Mouse (Mus musculus): ENCODE data around the gene Prss23. TPM values are rescaled to one million over a fixed set of nuclear protein-coding genes. Genes with fewer than 3 reads are reported as not detected.
A peak's percentile ranks its signal among the peaks of the same experiment; 100 is the strongest.

Gene Prss23
- total and polyA plus RNA-seq, 2 experiments, result 5.5 to 6.0 TPM

GRCm38 (mm10) chr7:89483769-89484568 is 43.0 kb downstream of the Prss23 start:
- no peak overlapping the region for H3K27ac ChIP-seq (replicated peaks; ENCODE audit: insufficient read depth, low read depth, low read length)
- H3K79me2 ChIP-seq (ENCODE audit: control insufficient read depth, insufficient read depth, low read length), result no peaks in the 10 kb centered on the region
- H3K9ac ChIP-seq (ENCODE audit: low read depth, low read length), result no peak overlapping the region
- TF ChIP-seq CTCF (IDR thresholded peaks at IDR 0.05; ENCODE audit: low read depth, low read length) (no peak), POLR2A (IDR thresholded peaks at IDR 0.05; ENCODE audit: extremely low read depth, insufficient read depth, low read length) (no peak)
- no peak overlapping the region for H3K4me3 ChIP-seq (ENCODE audit: insufficient read depth, low read depth, low read length)
- 44% methylated on average over 7 of the region's 7 CpGs for WGBS
- no peaks in the 10 kb centered on the region for H3K4me1 ChIP-seq (ENCODE audit: control insufficient read depth, insufficient read depth, low read length)
- no peaks in the 10 kb centered on the region for H3K36me3 ChIP-seq (ENCODE audit: control insufficient read depth, insufficient read depth, low read length)
- no peaks in the 10 kb centered on the region for H3K27me3 ChIP-seq (ENCODE audit: control insufficient read depth, insufficient read depth, low read length)
- no peak for DNase-seq (ENCODE audit: extremely low read depth, low read depth, low spot score)

GRCm38 (mm10) chr7:89481723-89482122 is 45.3 kb downstream of the Prss23 start:
- no peak overlapping the region for H3K4me3 ChIP-seq (ENCODE audit: insufficient read depth, low read depth, low read length)
- H3K27ac ChIP-seq (replicated peaks; ENCODE audit: insufficient read depth, low read depth, low read length), result no peak overlapping the region
- no peaks in the 10 kb centered on the region for H3K79me2 ChIP-seq (ENCODE audit: control insufficient read depth, insufficient read depth, low read length)
- TF ChIP-seq POLR2A (IDR thresholded peaks at IDR 0.05; ENCODE audit: extremely low read depth, insufficient read depth, low read length) (no peak), CTCF (IDR thresholded peaks at IDR 0.05; ENCODE audit: low read depth, low read length) (no peak)
- WGBS, result 67% methylated on average over 3 of the region's 3 CpGs
- no peaks in the 10 kb centered on the region for H3K36me3 ChIP-seq (ENCODE audit: control insufficient read depth, insufficient read depth, low read length)
- no peaks in the 10 kb centered on the region for H3K27me3 ChIP-seq (ENCODE audit: control insufficient read depth, insufficient read depth, low read length)
- no peak for DNase-seq (ENCODE audit: extremely low read depth, low read depth, low spot score)
- H3K4me1 ChIP-seq (ENCODE audit: control insufficient read depth, insufficient read depth, low read length), result no peaks in the 10 kb centered on the region; the same call in 1 of the 2 replicates
- no peak overlapping the region for H3K9ac ChIP-seq (ENCODE audit: low read depth, low read length)

- TF ChIP-seq CTCF (IDR thresholded peaks at IDR 0.05; ENCODE audit: low read depth, low read length) (no peak), POLR2A (IDR thresholded peaks at IDR 0.05; ENCODE audit: extremely low read depth, insufficient read depth, low read length) (no peak)
- Histone ChIP-seq H3K9ac (ENCODE audit: low read depth, low read length) (no peak overlapping the region), H3K79me2 (ENCODE audit: control insufficient read depth, insufficient read depth, low read length) (no peaks in the 10 kb centered on the region), H3K27me3 (ENCODE audit: control insufficient read depth, insufficient read depth, low read length) (no peaks in the 10 kb centered on the region), H3K27ac (replicated peaks; ENCODE audit: insufficient read depth, low read depth, low read length) (no peak overlapping the region), H3K4me1 (ENCODE audit: control insufficient read depth, insufficient read depth, low read length) (no peaks in the 10 kb centered on the region; the same call in 1 of the 2 replicates), H3K4me3 (ENCODE audit: insufficient read depth, low read depth, low read length) (no peak overlapping the region), H3K36me3 (ENCODE audit: control insufficient read depth, insufficient read depth, low read length) (no peaks in the 10 kb centered on the region)
- WGBS, result 84% methylated on average over 2 of the region's 2 CpGs
- DNase-seq (ENCODE audit: extremely low read depth, low read depth, low spot score), result no peak
These were observed 48.5 kb downstream of the Prss23 start for GRCm38 (mm10) chr7:89478490-89478889.

GRCm38 (mm10) chr7:89477294-89477999 is 49.5 kb downstream of the Prss23 start:
- TF ChIP-seq POLR2A (IDR thresholded peaks at IDR 0.05; ENCODE audit: extremely low read depth, insufficient read depth, low read length) (no peak), CTCF (IDR thresholded peaks at IDR 0.05; ENCODE audit: low read depth, low read length) (peak; percentile 55)
- WGBS, result 28% methylated on average over 1 of the region's 1 CpGs
- no peak overlapping the region for H3K27ac ChIP-seq (replicated peaks; ENCODE audit: insufficient read depth, low read depth, low read length)
- DNase-seq (ENCODE audit: extremely low read depth, low read depth, low spot score), result peak; percentile 81
- no peaks in the 10 kb centered on the region for H3K27me3 ChIP-seq (ENCODE audit: control insufficient read depth, insufficient read depth, low read length)
- no peaks in the 10 kb centered on the region for H3K79me2 ChIP-seq (ENCODE audit: control insufficient read depth, insufficient read depth, low read length)
- H3K4me1 ChIP-seq (ENCODE audit: control insufficient read depth, insufficient read depth, low read length), result no peaks in the 10 kb centered on the region; the same call in 1 of the 2 replicates
- no peak overlapping the region for H3K9ac ChIP-seq (ENCODE audit: low read depth, low read length)
- H3K36me3 ChIP-seq (ENCODE audit: control insufficient read depth, insufficient read depth, low read length), result no peaks in the 10 kb centered on the region
- H3K4me3 ChIP-seq (ENCODE audit: insufficient read depth, low read depth, low read length), result no peak overlapping the region

GRCm38 (mm10) chr7:89473442-89473841 is 53.5 kb downstream of the Prss23 start:
- DNase-seq (ENCODE audit: extremely low read depth, low read depth, low spot score), result no peak
- no peak overlapping the region for H3K4me3 ChIP-seq (ENCODE audit: insufficient read depth, low read depth, low read length)
- no peaks in the 10 kb centered on the region for H3K36me3 ChIP-seq (ENCODE audit: control insufficient read depth, insufficient read depth, low read length)
- TF ChIP-seq POLR2A (IDR thresholded peaks at IDR 0.05; ENCODE audit: extremely low read depth, insufficient read depth, low read length) (no peak), CTCF (IDR thresholded peaks at IDR 0.05; ENCODE audit: low read depth, low read length) (peak; percentile 44; the same call in 1 of the 2 replicates)
- no peaks in the 10 kb centered on the region for H3K79me2 ChIP-seq (ENCODE audit: control insufficient read depth, insufficient read depth, low read length)
- no peak overlapping the region for H3K27ac ChIP-seq (replicated peaks; ENCODE audit: insufficient read depth, low read depth, low read length)
- H3K27me3 ChIP-seq (ENCODE audit: control insufficient read depth, insufficient read depth, low read length), result no peaks in the 10 kb centered on the region
- no peaks in the 10 kb centered on the region; the same call in 1 of the 2 replicates for H3K4me1 ChIP-seq (ENCODE audit: control insufficient read depth, insufficient read depth, low read length)
- WGBS, result 42% methylated on average over 4 of the region's 4 CpGs
- H3K9ac ChIP-seq (ENCODE audit: low read depth, low read length), result no peak overlapping the region
